Mouse (Mus musculus) left cerebral cortex, postnatal 14 days (tissue): Measurements from ENCODE around the gene Tmem150b. TPM values are rescaled to one million over a fixed set of nuclear protein-coding genes. Genes with fewer than 3 reads are reported as not detected.

Experiments used
- DNase-seq, 2 experiments: peaks; one replicate each; pipeline ENCODE4 v3.0.0; 2021 to 2022; ENCODE audit warnings: low spot score in 2 of 2, mixed read lengths in 1 of 2
- intact Hi-C: fragments of 180-260 bp; cut with DNase I; formaldehyde crosslinking; loops from one replicate; pipeline ENCODE4 v1.15.1; 2025
- total RNA-seq, 2 experiments: library from RNA; stranded (reverse); gene quantifications; 2 replicates each; pipeline ENCODE4 v1.2.3; 2021

Gene Tmem150b
- total RNA-seq, 2 experiments from 2014 or later: 0.21 TPM; not detected in 1

- intact Hi-C loops: no loop called here
- DNase-seq: no peak
Observed at GRCm38 (mm10) chr7:4674114-4674731, 50.8 kb downstream of the Tmem150b start.

DNA sequence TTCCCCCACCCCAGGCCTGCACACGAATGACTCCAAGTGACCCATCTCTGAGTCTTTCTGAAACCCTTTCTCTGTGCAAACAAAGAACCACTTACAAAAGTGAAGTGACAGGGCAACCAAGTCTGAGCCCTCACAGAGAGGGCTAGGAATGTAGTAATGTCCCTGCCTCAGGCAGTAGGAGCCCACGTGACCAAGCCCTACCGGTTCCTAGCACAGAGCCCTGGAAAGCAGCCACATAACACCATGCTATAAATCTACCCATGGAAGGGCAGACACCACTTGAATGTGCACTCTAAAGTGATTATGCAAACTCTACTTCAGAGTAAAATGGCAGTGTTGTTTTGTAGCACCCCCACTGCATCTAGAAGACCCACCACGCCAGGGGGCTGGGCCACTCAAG lies 53.1 kb downstream of the Tmem150b start:
- intact Hi-C loops: no loop called here
- no peak for DNase-seq

DNA sequence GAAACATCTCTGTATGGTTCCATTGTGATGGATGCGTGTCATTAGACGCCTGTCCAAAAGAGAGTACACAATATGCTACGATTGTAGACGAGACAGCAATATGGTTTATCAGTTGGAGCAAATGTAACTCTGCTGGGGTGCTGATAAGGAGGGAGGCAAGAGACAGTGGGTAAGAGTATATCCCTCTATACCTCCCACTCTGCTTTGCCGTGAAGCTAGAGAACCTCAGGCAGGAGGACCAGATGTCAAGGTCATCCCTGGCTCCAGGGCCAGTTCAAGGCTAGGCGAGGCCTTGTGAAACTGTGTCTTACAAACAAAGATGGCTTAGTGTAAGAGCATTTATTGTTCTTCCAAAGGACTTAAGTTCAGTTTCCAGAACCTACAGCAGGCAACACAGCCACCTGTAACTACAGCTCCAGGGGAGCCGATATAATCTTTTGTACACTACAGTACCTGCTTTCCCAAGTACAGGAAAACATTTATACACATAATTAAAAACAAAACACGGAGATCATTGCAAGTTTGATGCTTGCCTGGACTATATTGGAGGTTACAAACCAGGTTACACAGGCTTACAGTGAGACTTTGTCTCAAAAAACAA lies 54.3 kb downstream of the Tmem150b start:
- no peak for DNase-seq
- intact Hi-C loops: no loop called here

DNA sequence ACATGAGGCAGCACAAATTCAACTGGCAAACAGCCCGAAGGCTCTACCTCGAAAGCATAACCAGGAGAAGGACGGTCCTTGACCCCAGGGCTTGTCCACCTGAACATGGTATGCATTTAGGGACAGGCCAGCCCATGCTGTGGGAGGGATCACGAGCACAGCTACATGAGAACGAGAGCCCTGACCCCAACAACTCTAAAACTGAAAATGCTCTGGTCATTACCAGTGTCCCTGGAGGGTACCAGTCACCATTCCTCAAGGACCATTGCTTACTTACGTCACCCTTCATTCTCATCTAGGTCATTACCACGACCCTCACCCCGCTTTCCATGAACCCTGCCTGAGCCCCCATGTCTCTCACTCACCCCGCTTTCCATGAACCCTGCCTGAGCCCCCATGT lies 55.9 kb downstream of the Tmem150b start:
- DNase-seq: no peak
- intact Hi-C loops: no loop called here

DNA sequence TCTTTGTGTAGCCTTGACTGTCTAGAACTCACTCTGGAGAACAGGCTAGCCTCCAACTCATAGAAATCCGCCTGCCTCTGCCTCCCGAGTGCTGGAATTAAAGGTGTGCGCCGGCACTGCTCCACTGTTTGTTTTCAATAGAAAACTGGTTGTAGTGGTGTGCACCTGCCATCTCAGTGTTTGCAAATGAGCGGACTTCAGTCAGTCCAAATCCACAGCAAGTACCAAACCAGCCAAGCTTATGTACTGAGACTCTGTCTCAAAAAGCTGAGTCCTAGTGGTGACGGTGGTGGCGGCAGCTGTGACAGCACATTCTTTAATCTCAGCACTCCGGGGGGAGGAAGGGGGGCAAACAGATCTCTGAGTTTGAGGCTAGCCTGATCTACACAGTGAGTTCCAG lies 56.5 kb downstream of the Tmem150b start:
- DNase-seq: no peak
- intact Hi-C loops: no loop called here

- no peak for DNase-seq
- intact Hi-C loops: no loop called here
Observed at GRCm38 (mm10) chr7:4666871-4667270, 58.2 kb downstream of the Tmem150b start.

DNA sequence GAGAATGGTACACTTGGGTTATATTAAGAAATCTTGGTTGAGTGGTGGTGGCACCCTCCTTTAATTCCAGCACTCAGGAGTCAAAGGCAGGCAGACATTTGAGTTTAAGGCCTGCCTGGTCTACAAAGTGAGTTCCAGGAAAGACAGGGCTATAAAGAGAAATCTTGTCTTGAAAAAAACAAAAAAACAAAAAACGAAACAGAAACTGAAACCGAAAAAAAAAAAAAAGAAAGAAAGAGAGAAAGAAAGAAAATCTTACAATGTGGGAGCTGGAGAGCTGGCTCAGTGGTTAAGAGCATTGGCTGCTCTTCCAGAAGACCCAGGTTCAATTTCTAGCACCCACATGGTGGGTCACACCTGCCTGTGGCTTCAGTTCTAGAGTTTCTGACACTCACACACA lies 61.3 kb downstream of the Tmem150b start:
- intact Hi-C loops: no loop called here
- DNase-seq: no peak

- intact Hi-C loops: no loop called here
- DNase-seq: no peak
Observed at GRCm38 (mm10) chr7:4663179-4663578, 61.9 kb downstream of the Tmem150b start.

GRCm38 (mm10) chr7:4659911-4660443 lies 65.1 kb downstream of the Tmem150b start:
- intact Hi-C loops: no loop called here
- DNase-seq: peak in 1 of 2 experiments; percentile 66

DNA sequence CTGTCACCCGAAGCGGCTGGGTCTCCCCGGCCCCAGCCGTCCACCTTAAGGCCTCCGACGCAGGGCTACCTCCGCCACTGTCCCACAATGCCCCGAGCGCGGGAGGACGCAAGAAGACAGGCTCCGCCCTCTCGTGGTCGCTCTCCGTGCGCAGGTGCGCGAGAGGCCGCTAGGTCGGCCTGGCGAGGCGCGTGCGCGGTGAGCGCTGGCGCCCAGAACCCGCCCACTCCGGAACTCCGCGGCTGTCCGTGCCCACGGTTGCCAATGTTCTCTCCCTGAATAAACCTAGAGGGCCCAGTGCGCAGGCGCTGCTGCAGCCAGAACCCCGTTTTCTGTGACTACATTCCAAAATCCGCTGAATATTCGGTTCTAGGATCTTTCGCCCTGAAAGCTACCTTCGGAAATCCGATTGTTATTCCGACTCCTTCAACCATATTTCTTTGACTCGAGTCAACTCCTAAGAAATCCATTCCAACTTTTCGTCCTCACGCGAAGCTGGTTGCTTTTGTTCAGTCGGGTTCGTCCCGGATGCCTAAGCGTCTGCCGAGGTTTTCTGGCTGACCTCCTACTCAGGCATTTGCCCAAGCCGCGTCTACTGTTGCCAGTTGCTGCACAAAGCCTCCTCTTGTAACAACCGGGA lies 66.0 kb downstream of the Tmem150b start, which contains the start of gene Ppp6r1:
TSS of gene Ppp6r1 (minus strand) at position 108 of the 640 bp plus-strand sequence.
- intact Hi-C loops: no loop called here

DNA sequence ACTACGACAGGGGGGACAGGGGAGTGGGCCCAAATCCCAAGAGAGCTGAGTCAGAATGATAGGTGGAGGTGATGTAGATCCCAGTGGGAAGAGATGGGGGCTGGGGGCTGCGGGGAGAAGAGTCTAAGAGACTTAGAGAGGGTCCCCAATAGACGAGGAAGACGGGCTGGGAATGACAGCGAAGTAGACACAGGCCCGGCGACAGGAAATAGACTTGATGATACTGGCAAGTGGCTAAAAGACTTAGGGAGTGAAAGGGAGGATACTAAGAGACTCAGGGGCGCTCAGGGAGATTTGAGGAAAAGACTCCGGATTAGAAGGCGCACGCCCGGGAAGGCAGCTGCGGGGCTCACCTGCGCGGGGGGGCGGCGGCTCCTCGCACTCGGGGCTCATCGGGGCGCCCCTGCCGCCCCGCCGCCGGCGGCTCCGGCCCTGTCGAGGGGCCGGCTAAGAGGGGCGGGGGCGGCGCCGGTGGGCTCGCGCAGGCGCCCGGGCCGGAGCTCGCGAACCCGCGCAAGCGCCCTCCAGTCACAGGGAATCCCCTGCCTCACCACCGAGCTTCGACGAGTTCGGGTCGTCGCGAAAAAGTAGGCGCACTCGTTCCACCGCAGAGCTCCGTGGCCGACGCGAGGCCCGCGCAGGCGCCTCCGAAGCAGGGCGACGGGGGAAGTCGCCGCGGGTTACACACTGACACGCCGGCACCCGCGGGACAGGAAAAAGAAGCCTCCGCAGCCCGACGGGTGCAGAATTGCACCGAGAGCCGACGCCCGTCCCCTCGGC lies 66.7 kb downstream of the Tmem150b start:
- DNase-seq: peak; percentile 59 to 62
- intact Hi-C loops: no loop called here

More for the DNA sequence above, 66.0 kb downstream of the Tmem150b start, which contains the start of gene Ppp6r1:
- DNase-seq: peak; percentile 98

GRCm38 (mm10) chr7:4657521-4658127 lies 67.4 kb downstream of the Tmem150b start:
- intact Hi-C loops: no loop called here
- DNase-seq: peak in 1 of 2 experiments; percentile 32

Other genes starting within 250 kb of the Tmem150b start
- gene Ppp1r12c, start 223.6 kb downstream of the Tmem150b start, total RNA-seq: 100 to 1,000 TPM; 117 to 128 TPM
- 1 to 10 TPM; 2.7 to 4.3 TPM for gene Tnnt1, start 208.9 kb downstream of the Tmem150b start, total RNA-seq
- gene Tnni3, start 201.0 kb downstream of the Tmem150b start, total RNA-seq: under 1 TPM in 1 of 2 experiments, not detected in 1; 0.55 TPM
- gene Dnaaf3, start 192.8 kb downstream of the Tmem150b start, total RNA-seq: under 1 TPM; 0.31 to 0.34 TPM
- 100 to 1,000 TPM; 241 to 259 TPM for gene Syt5, start 177.7 kb downstream of the Tmem150b start, total RNA-seq
- under 1 TPM; 0.57 to 0.93 TPM for gene Ptprh, start 121.2 kb downstream of the Tmem150b start, total RNA-seq
- gene Tmem86b, start 93.8 kb downstream of the Tmem150b start, total RNA-seq: 10 to 100 TPM; 10.8 to 10.9 TPM
- gene Ppp6r1, start 66.2 kb downstream of the Tmem150b start, total RNA-seq: 100 to 1,000 TPM; 132 to 135 TPM
- 100 to 1,000 TPM; 102 to 108 TPM for gene Hspbp1, start 40.2 kb downstream of the Tmem150b start, total RNA-seq
- gene Brsk1, start 34.6 kb downstream of the Tmem150b start, total RNA-seq: 100 to 1,000 TPM; 330 to 331 TPM
- gene Kmt5c, start 14.9 kb upstream of the Tmem150b start, total RNA-seq: 10 to 100 TPM; 37.1 to 43.3 TPM
- gene Cox6b2, start 27.8 kb upstream of the Tmem150b start, total RNA-seq: 1 to 10 TPM; 5.1 to 5.7 TPM
- not detected for gene Fam71e2, start 46.1 kb upstream of the Tmem150b start, total RNA-seq
- gene Il11, start 57.6 kb upstream of the Tmem150b start, total RNA-seq: under 1 TPM; 0.18 to 0.55 TPM
- gene Tmem190, start 57.7 kb upstream of the Tmem150b start, total RNA-seq: not detected
- gene Tmem238, start 64.4 kb upstream of the Tmem150b start, total RNA-seq: 1 to 10 TPM; 2.7 to 4.4 TPM
- 100 to 1,000 TPM; 480 to 489 TPM for gene Rpl28, start 67.6 kb upstream of the Tmem150b start, total RNA-seq
- gene Ube2s, start 87.3 kb upstream of the Tmem150b start, total RNA-seq: 100 to 1,000 TPM; 115 to 145 TPM
- 100 to 1,000 TPM; 116 to 133 TPM for gene Shisa7, start 119.4 kb upstream of the Tmem150b start, total RNA-seq
- gene Isoc2b, start 145.0 kb upstream of the Tmem150b start, total RNA-seq: 1 to 10 TPM; 4.6 to 5.0 TPM
- gene Isoc2a, start 151.9 kb upstream of the Tmem150b start, total RNA-seq: 1 to 10 TPM; 7.5 to 8.6 TPM
- under 1 TPM; 0.29 to 0.34 TPM for gene Gm36210, start 181.3 kb upstream of the Tmem150b start, total RNA-seq
- 10 to 100 TPM; 14.5 to 16.3 TPM for gene Zfp628, start 190.0 kb upstream of the Tmem150b start, total RNA-seq
- gene Nat14, start 196.8 kb upstream of the Tmem150b start, total RNA-seq: 10 to 100 TPM; 86.6 to 92.4 TPM
- gene Ssc5d, start 200.5 kb upstream of the Tmem150b start, total RNA-seq: 1 to 10 TPM; 2.3 to 2.9 TPM
- gene Sbk2, start 239.2 kb upstream of the Tmem150b start, total RNA-seq: under 1 TPM in 1 of 2 experiments, not detected in 1; 0.15 TPM
- gene Sbk3, start 245.9 kb upstream of the Tmem150b start, total RNA-seq: under 1 TPM; 0.42 to 0.55 TPM